Mouse (Mus musculus): ENCODE results near the gene Ccdc182. TPM values are rescaled to one million over a fixed set of nuclear protein-coding genes. Genes with fewer than 3 reads are reported as not detected.

Ccdc182 gene
- polyA plus RNA-seq, 1 experiment: not detected

GRCm38 (mm10) chr11:88299345-88299744 is 5.5 kb downstream of the Ccdc182 start:
- TF ChIP-seq GATA1 (IDR thresholded peaks at IDR 0.05; ENCODE audit: low read length): no peak

- TF ChIP-seq GATA1 (IDR thresholded peaks at IDR 0.05; ENCODE audit: low read length): no peak
These were observed 7.8 kb downstream of the Ccdc182 start for GRCm38 (mm10) chr11:88301619-88302018.

- no peak for TF ChIP-seq GATA1 (IDR thresholded peaks at IDR 0.05; ENCODE audit: low read length)
These were observed 11.9 kb downstream of the Ccdc182 start for GRCm38 (mm10) chr11:88305759-88306158.

GRCm38 (mm10) chr11:88307616-88308543 is 14.0 kb downstream of the Ccdc182 start:
- TF ChIP-seq GATA1 (IDR thresholded peaks at IDR 0.05; ENCODE audit: low read length): no peak

- no peak for TF ChIP-seq GATA1 (IDR thresholded peaks at IDR 0.05; ENCODE audit: low read length)
These were observed 15.3 kb downstream of the Ccdc182 start for GRCm38 (mm10) chr11:88309059-88309700.

GRCm38 (mm10) chr11:88310773-88311172 is 16.9 kb downstream of the Ccdc182 start:
- no peak for TF ChIP-seq GATA1 (IDR thresholded peaks at IDR 0.05; ENCODE audit: low read length)

- no peak for TF ChIP-seq GATA1 (IDR thresholded peaks at IDR 0.05; ENCODE audit: low read length)
These were observed 17.7 kb downstream of the Ccdc182 start for GRCm38 (mm10) chr11:88311606-88312005.

- no peak for TF ChIP-seq GATA1 (IDR thresholded peaks at IDR 0.05; ENCODE audit: low read length)
These were observed 19.7 kb downstream of the Ccdc182 start for GRCm38 (mm10) chr11:88313512-88313911.

- no peak for TF ChIP-seq GATA1 (IDR thresholded peaks at IDR 0.05; ENCODE audit: low read length)
These were observed 20.6 kb downstream of the Ccdc182 start for GRCm38 (mm10) chr11:88314471-88314870.

- no peak for TF ChIP-seq GATA1 (IDR thresholded peaks at IDR 0.05; ENCODE audit: low read length)
These were observed 21.5 kb downstream of the Ccdc182 start for GRCm38 (mm10) chr11:88315393-88315792.

- no peak for TF ChIP-seq GATA1 (IDR thresholded peaks at IDR 0.05; ENCODE audit: low read length)
These were observed 25.0 kb downstream of the Ccdc182 start for GRCm38 (mm10) chr11:88318850-88319249.

GRCm38 (mm10) chr11:88327016-88327415 is 33.2 kb downstream of the Ccdc182 start:
- no peak for TF ChIP-seq GATA1 (IDR thresholded peaks at IDR 0.05; ENCODE audit: low read length)

- TF ChIP-seq GATA1 (IDR thresholded peaks at IDR 0.05; ENCODE audit: low read length): no peak
These were observed 35.1 kb downstream of the Ccdc182 start for GRCm38 (mm10) chr11:88328813-88329595.

GRCm38 (mm10) chr11:88330799-88331198 is 36.9 kb downstream of the Ccdc182 start:
- TF ChIP-seq GATA1 (IDR thresholded peaks at IDR 0.05; ENCODE audit: low read length): no peak

- no peak for TF ChIP-seq GATA1 (IDR thresholded peaks at IDR 0.05; ENCODE audit: low read length)
These were observed 37.9 kb downstream of the Ccdc182 start for GRCm38 (mm10) chr11:88331722-88332121.

All from G1E-ER4 (cell line).